Mouse (Mus musculus): ENCODE measurements around the gene Abca14.
A peak's percentile ranks its signal among the peaks of the same experiment; 100 is the strongest.
"Not testable (repeated sequence)": the region's sequence is repeated elsewhere in the genome, so short reads cannot be mapped to it uniquely, and the experiment has no call there.

Gene Abca14

GRCm38 (mm10) chr7:120201771-120202170 is 2.0 kb upstream of the Abca14 start, which contains the start of gene Crym:
Gene Crym (minus strand): TSS chr7:120202111.
- DNase-seq: peak in 1 of 2 experiments; percentile 14

GRCm38 (mm10) chr7:120205989-120206388 is 2.2 kb downstream of the Abca14 start:
- peak in 1 of 2 experiments; percentile 36 for DNase-seq

GRCm38 (mm10) chr7:120228541-120228940 is 24.8 kb downstream of the Abca14 start:
- DNase-seq: no peak

- DNase-seq: no peak
Observed at GRCm38 (mm10) chr7:120241092-120241491, 37.3 kb downstream of the Abca14 start.

GRCm38 (mm10) chr7:120271135-120271991 is 67.6 kb downstream of the Abca14 start:
- no peak for DNase-seq

GRCm38 (mm10) chr7:120272110-120272509 is 68.3 kb downstream of the Abca14 start:
- DNase-seq: no peak

GRCm38 (mm10) chr7:120285286-120285685 is 81.5 kb downstream of the Abca14 start:
- peak in 1 of 2 experiments; percentile 1 for DNase-seq

GRCm38 (mm10) chr7:120316086-120316485 is 112.3 kb downstream of the Abca14 start:
- no peak for DNase-seq

- peak; percentile 34 to 69 for DNase-seq
Observed at GRCm38 (mm10) chr7:120322963-120323362, 119.2 kb downstream of the Abca14 start.

GRCm38 (mm10) chr7:120325911-120326310 is 122.2 kb downstream of the Abca14 start:
- DNase-seq: not testable (repeated sequence)

- peak; percentile 9 to 38 for DNase-seq
Observed at GRCm38 (mm10) chr7:120327220-120328073, 123.7 kb downstream of the Abca14 start.

- DNase-seq: no peak
Observed at GRCm38 (mm10) chr7:120328087-120328793, 124.5 kb downstream of the Abca14 start, which contains the start of gene Abca15. Gene Abca15 (plus strand): TSS chr7:120328670.

- no peak for DNase-seq
Observed at GRCm38 (mm10) chr7:120361159-120361558, 157.4 kb downstream of the Abca14 start.
